Mouse (Mus musculus) erythroblast, embryonic 14.5 days (primary cell): Measurements from ENCODE around the gene Lrig2. TPM values are rescaled to one million over a fixed set of nuclear protein-coding genes. Genes with fewer than 3 reads are reported as not detected.

Source experiments
- H3K27me3 ChIP-seq: 2 replicates; pipeline ENCODE4 v1.6.1; 2012; ENCODE audit warnings: inconsistent platforms; ENCODE audit not compliant: control insufficient read depth
- H3K36me3 ChIP-seq: 2 replicates; pipeline ENCODE4 v1.6.1; 2012; ENCODE audit warnings: mild to moderate bottlenecking, inconsistent platforms; ENCODE audit not compliant: control insufficient read depth
- H3K4me1 ChIP-seq: 2 replicates; pipeline ENCODE4 v1.6.1; 2012; ENCODE audit warnings: inconsistent platforms; ENCODE audit not compliant: control insufficient read depth
- H3K4me3 ChIP-seq: replicated peaks from 2 replicates; pipeline ENCODE3; 2012; ENCODE audit warnings: moderate library complexity, mild to moderate bottlenecking, inconsistent platforms
- H3K9me3 ChIP-seq: 2 replicates; pipeline ENCODE4 v1.6.1; 2012; ENCODE audit warnings: low read length, inconsistent platforms, mixed read lengths; ENCODE audit not compliant: control insufficient read depth
- GATA1 ChIP-seq: IDR thresholded peaks from 2 replicates; pipeline ENCODE4 v1.6.1; 2012; ENCODE audit warnings: low read length, inconsistent platforms, mixed read lengths
- TAL1 ChIP-seq: IDR thresholded peaks from 3 replicates; pipeline ENCODE4 v1.6.1; 2012; ENCODE audit warnings: low read length, inconsistent platforms, mixed read lengths
- polyA plus RNA-seq: library from polyadenylated mRNA; stranded (reverse); fragments of >175 nt; gene quantifications from 2 replicates; pipeline ENCODE4 v1.2.3, GENCODE M21; 2012

Lrig2 gene
- polyA plus RNA-seq, 1 experiment, result 0.19 TPM

- no peaks in the 10 kb centered on the region for H3K9me3 ChIP-seq
- no peak overlapping the region for H3K4me3 ChIP-seq
- no peaks in the 10 kb centered on the region for H3K4me1 ChIP-seq
- no peaks in the 10 kb centered on the region for H3K27me3 ChIP-seq
- no peaks in the 10 kb centered on the region for H3K36me3 ChIP-seq
- TF ChIP-seq GATA1 (no peak), TAL1 (no peak)
Measured at GRCm38 (mm10) chr3:104424346-104424745, 87.4 kb downstream of the Lrig2 start.

DNA sequence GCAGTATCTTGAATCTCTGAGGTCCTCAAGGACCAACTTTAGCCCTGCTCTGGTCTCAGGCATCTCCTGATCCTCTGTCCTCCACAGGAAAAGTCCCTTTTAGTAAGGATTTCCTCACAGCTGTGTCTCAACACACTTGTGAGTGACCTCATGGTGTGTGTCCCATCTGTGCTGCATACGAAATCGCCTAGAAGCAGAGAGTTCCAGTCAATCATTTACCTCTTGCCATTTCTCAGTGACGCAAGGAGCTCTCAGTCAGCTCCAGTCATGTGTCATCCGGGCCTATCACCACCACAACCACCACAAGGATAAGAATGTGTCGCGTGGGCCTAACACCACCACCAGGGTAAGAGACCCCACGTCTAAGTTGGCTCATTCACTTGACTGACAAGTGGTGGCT, 90.8 kb downstream of the Lrig2 start:
- no peaks in the 10 kb centered on the region for H3K36me3 ChIP-seq
- no peak overlapping the region for H3K4me3 ChIP-seq
- TF ChIP-seq GATA1 (no peak), TAL1 (no peak)
- no peaks in the 10 kb centered on the region for H3K4me1 ChIP-seq
- no peaks in the 10 kb centered on the region for H3K9me3 ChIP-seq
- H3K27me3 ChIP-seq, result no peaks in the 10 kb centered on the region

- Histone ChIP-seq H3K27me3 (no peaks in the 10 kb centered on the region), H3K4me1 (no peaks in the 10 kb centered on the region), H3K36me3 (no peaks in the 10 kb centered on the region), H3K9me3 (no peaks in the 10 kb centered on the region), H3K4me3 (no peak overlapping the region)
- no peak for TF ChIP-seq TAL1
- no peak for TF ChIP-seq GATA1
Measured at GRCm38 (mm10) chr3:104419990-104420389, 91.7 kb downstream of the Lrig2 start.

GRCm38 (mm10) chr3:104416806-104417205, 94.9 kb downstream of the Lrig2 start:
- Histone ChIP-seq H3K9me3 (no peaks in the 10 kb centered on the region), H3K36me3 (no peaks in the 10 kb centered on the region), H3K4me1 (no peaks in the 10 kb centered on the region), H3K27me3 (no peaks in the 10 kb centered on the region), H3K4me3 (no peak overlapping the region)
- TF ChIP-seq TAL1 (no peak), GATA1 (no peak)

GRCm38 (mm10) chr3:104412482-104412881, 99.2 kb downstream of the Lrig2 start:
- H3K36me3 ChIP-seq, result no peaks in the 10 kb centered on the region
- no peak overlapping the region for H3K4me3 ChIP-seq
- no peaks in the 10 kb centered on the region for H3K27me3 ChIP-seq
- no peaks in the 10 kb centered on the region for H3K4me1 ChIP-seq
- TF ChIP-seq GATA1 (no peak), TAL1 (no peak)
- H3K9me3 ChIP-seq, result no peaks in the 10 kb centered on the region

DNA sequence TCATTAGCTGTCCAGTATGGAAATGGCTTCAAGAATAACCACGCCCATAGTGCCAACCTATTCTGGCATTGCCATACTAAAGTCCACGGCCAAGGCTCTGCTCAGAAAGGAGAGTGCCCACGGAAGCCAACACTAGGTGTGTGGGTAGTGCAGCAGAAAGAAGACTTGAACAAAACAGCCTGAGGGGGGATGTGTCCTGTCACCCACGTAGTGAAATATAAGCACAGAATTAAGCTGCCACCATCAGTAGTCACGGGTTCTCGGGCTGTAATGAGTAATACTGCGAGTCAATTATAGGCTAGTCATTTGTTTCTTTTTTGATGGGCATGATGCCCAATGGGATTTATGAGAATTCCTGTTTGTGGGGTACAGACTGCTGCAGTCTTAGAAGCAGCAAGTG, 104.2 kb downstream of the Lrig2 start:
- Histone ChIP-seq H3K27me3 (no peaks in the 10 kb centered on the region), H3K4me3 (no peak overlapping the region), H3K36me3 (no peaks in the 10 kb centered on the region), H3K9me3 (no peaks in the 10 kb centered on the region), H3K4me1 (no peaks in the 10 kb centered on the region)
- no peak for TF ChIP-seq TAL1
- TF ChIP-seq GATA1, result no peak

GRCm38 (mm10) chr3:104403582-104403981, 108.1 kb downstream of the Lrig2 start:
- Histone ChIP-seq H3K4me1 (no peaks in the 10 kb centered on the region), H3K9me3 (no peaks in the 10 kb centered on the region), H3K36me3 (no peaks in the 10 kb centered on the region), H3K27me3 (no peaks in the 10 kb centered on the region), H3K4me3 (no peak overlapping the region)
- no peak for TF ChIP-seq TAL1
- no peak for TF ChIP-seq GATA1

DNA sequence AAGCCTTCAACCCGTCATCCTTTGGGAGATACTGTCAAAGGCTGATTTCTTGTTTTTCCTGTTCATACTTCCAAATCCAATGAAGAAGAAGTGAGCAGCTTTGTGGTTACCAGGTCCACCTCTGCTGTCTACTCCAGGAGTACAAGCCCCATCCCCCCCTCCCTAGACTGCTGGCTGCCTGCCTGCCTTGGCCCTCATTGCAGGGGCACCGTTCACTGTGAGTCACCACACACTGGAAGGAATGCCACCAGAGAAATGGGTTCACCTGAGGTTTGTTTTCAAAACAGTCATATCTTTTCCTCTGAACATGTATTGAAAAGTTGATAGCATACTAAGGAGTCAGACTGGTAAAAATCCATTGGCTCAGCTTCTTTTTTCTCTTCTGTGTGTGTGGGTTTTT, 110.5 kb downstream of the Lrig2 start:
- Histone ChIP-seq H3K4me3 (no peak overlapping the region), H3K9me3 (no peaks in the 10 kb centered on the region), H3K36me3 (no peaks in the 10 kb centered on the region), H3K4me1 (no peaks in the 10 kb centered on the region), H3K27me3 (no peaks in the 10 kb centered on the region)
- TF ChIP-seq TAL1 (no peak), GATA1 (no peak)

DNA sequence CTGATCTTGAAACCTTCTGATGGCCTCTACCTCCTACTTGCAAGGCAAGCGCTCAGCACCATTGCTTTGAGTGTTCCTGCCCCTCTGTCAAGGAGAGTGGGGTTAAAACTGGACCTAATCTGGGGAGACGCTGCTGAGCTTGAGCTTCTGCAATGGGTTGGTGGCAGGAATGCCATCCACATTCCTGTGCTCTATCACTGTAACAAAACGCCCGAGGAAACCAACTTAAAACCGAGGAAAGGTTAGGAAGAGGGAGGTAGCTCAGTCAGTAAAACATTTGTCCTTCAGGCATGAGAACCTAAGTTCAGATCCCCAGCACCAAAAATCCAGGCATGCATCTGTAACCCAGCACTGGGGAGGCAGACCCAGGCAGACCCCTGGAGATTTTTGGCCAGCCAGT, 111.6 kb downstream of the Lrig2 start:
- Histone ChIP-seq H3K9me3 (no peaks in the 10 kb centered on the region), H3K27me3 (no peaks in the 10 kb centered on the region), H3K36me3 (no peaks in the 10 kb centered on the region), H3K4me1 (no peaks in the 10 kb centered on the region), H3K4me3 (no peak overlapping the region)
- no peak for TF ChIP-seq TAL1
- TF ChIP-seq GATA1, result no peak

GRCm38 (mm10) chr3:104399296-104400045, 112.2 kb downstream of the Lrig2 start:
- Histone ChIP-seq H3K4me3 (no peak overlapping the region), H3K4me1 (no peaks in the 10 kb centered on the region), H3K9me3 (no peaks in the 10 kb centered on the region), H3K36me3 (no peaks in the 10 kb centered on the region), H3K27me3 (no peaks in the 10 kb centered on the region)
- no peak for TF ChIP-seq GATA1
- no peak for TF ChIP-seq TAL1
